Mouse (Mus musculus): ENCODE results near the gene Gna12.
A peak's percentile ranks its signal among the peaks of the same experiment; 100 is the strongest.

DNA sequence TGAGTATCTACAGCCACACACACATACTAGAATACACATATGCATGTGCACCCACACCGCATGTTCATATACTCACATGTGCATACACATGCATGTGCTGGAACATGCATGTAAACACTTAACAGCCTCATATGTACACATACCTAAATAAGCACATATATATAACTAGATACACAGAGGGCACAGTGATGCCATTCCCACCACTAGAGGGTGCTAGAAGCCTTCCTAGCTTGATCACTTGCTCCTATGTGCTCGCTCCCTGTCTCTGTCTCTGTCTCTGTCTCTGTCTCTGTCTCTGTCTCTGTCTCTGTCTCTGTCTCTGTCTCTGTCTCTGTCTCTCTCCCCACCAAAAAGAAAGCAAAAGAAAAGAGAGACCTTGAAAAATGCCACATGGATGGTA lies 38.8 kb upstream of the Gna12 start:
- peak; percentile 70 for TF ChIP-seq CTCF (IDR thresholded peaks at IDR 0.05; ENCODE audit: low read depth, low read length)
- TF ChIP-seq POLR2A (IDR thresholded peaks at IDR 0.05; ENCODE audit: extremely low read depth, insufficient read depth, low read length) = no peak

Data from liver, adult 2 months (tissue).